Mouse (Mus musculus) skeletal muscle tissue, adult 2 months (tissue): ENCODE results near the gene Hspbap1.
A peak's percentile ranks its signal among the peaks of the same experiment; 100 is the strongest.

Experiments
- DNase-seq: peaks from one replicate; pipeline ENCODE4 v3.0.0-alpha.2; 2012; ENCODE audit warnings: low read depth, low spot score

Hspbap1 gene

GRCm38 (mm10) chr16:35769878-35770657 lies at the start of gene Hspbap1:
Gene Hspbap1, plus strand, starts transcription at chr16:35770375.
- peak; percentile 89 for DNase-seq

DNA sequence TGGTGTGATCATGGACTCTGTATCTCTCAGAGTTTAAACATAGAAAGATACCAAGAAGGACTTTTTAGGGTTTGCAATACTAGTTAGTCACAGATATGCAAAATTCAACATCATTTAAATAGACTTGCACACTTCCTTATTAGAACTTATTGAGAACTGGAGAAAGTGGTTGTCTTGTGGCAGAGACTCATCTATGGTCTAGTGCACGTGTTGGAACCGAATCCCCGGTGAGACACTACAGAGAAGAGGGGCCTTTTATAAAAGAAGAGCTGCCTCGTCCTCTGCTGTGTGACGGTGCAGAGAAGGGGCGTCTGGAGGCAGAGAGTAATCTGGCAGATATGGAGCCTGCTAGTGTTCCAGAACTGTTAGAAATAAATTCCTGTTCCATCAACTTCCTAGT lies 45.6 kb upstream of the Hspbap1 start:
- no peak for DNase-seq

- no peak for DNase-seq
These were observed 43.6 kb upstream of the Hspbap1 start for GRCm38 (mm10) chr16:35726601-35727000.

DNA sequence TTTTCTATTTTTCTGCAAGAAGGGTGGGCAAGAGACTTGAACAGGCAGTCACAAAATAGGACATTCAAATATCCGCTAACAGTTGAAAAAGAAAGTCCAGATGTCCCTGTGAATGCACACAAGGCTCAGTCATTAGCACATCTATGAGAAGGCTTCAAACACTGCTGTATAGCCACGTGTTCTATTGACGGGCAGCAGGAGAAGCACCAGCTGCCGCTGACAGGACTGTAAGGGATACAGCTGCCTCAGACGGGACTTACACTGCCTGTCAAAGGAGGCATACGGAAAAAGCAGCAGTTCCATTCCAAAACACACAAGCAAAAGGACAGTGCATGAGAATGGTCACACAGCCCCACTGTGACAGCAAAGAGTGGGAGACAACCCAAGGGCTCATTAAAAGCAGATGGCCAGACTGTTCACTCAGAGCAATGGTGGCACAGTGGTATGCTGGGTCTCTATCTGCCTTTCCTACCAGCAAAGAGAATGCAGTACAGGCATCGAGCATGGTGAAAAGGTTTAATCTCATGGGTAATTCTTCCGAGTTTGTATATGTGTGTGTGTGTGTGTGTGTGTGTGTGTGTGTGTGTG lies 40.9 kb upstream of the Hspbap1 start:
- no peak for DNase-seq

GRCm38 (mm10) chr16:35732096-35732495 lies 38.1 kb upstream of the Hspbap1 start:
- no peak for DNase-seq

DNA sequence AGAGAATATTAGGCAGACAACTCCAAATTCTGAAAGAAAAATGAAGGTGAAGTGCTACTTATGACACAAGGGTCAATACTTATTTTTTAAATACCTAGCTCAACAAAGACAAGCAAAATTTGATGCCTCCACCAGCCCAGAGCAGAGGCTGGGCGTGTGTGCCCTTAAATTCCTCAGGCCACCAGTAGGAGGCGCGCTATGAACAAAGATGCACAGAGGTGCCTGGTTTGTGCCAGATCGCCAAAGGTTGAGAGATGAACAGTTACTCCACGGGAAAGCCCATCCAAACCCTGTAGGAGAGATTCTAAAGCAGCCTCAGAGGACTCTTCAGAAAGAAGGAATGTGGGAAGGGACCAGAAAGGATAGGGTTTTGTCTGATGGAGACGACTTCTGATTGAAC lies 36.1 kb upstream of the Hspbap1 start:
- DNase-seq, result peak; percentile 63

GRCm38 (mm10) chr16:35738096-35738767 lies 31.9 kb upstream of the Hspbap1 start:
- peak; percentile 20 for DNase-seq

DNA sequence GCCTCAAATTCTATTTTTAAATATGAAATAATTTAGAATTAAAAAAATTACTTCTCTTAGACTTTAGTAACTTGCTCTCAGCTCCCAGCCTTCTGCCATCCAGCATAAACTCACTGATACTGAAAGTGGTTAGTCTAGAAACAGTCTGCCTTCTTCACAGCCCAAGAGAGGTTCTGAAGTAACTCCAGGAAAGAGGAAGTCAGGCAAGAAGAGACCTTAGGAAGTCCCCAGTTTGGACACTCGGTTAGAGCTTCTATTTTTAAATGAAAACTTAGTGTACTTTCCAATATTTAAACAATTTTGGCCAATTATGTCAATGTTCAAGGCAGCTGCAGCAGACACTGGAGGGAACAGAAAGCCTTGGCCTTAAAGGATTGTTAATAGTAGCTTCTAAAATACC lies 30.6 kb upstream of the Hspbap1 start:
- DNase-seq, result no peak

GRCm38 (mm10) chr16:35740357-35740756 lies 29.8 kb upstream of the Hspbap1 start:
- no peak for DNase-seq

GRCm38 (mm10) chr16:35740943-35741342 lies 29.2 kb upstream of the Hspbap1 start:
- peak; percentile 61 for DNase-seq

- no peak for DNase-seq
These were observed 28.6 kb upstream of the Hspbap1 start for GRCm38 (mm10) chr16:35741621-35742020.

- DNase-seq, result no peak
These were observed 27.8 kb upstream of the Hspbap1 start for GRCm38 (mm10) chr16:35742251-35742937.

DNA sequence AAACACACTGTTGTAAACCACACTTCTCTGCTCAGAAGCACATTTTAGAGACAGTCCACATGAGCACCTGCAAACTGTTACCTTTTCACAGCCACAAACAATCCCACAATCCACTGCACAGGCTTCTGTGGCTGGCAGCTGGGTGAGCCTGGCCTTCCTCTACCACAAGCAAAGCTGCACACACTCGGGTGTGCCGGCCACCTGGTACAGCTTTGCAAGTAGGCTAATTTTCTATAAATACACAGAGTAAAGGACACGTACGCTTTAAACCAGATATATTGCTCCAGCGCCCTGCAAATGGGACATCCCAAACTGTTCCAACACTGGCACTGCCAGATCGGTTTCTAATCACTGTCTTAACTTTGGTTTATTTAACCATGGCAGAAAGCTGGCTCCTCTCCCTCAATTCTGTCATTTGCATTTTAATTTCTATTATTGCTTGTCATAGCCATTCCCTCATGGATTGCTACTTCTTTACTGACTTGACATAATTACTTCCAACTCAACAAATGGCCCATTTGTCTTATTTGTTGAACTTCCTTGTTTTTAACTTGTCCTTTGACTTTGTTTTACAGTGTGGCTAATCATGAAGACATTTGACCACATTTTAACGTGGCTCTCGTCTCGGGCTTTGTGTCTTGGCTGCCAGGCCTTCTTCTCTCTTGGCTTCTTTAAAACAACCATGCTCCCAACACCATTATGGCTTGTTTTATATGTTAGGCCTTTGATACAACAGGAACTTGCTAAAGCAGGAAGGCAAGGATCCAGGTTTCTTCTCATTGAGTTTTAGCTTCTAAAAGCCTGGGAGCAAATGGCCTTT lies 22.5 kb upstream of the Hspbap1 start:
- DNase-seq, result peak; percentile 83

GRCm38 (mm10) chr16:35748237-35748603 lies 22.0 kb upstream of the Hspbap1 start:
- DNase-seq, result no peak

GRCm38 (mm10) chr16:35749385-35749784 lies 20.8 kb upstream of the Hspbap1 start:
- DNase-seq, result no peak

DNA sequence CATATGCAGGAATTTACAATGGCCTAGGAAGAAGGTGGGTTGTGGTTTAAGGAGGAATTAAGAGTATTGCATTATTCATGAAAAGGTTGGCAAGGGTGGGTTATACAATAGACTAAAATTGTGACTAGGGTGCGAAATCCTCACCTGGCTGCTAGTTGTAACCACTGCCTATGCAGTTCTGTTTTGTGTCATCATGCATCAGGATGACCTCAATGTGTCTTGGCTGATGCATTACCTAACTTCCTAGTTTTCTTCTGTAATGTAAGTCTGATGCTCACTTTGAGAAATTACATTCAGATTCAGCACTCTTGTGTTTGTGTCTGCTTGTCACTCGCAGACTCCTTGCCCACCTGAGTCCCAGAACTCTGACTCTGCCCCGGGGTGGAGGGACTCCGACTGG lies 18.3 kb upstream of the Hspbap1 start:
- DNase-seq, result no peak

DNA sequence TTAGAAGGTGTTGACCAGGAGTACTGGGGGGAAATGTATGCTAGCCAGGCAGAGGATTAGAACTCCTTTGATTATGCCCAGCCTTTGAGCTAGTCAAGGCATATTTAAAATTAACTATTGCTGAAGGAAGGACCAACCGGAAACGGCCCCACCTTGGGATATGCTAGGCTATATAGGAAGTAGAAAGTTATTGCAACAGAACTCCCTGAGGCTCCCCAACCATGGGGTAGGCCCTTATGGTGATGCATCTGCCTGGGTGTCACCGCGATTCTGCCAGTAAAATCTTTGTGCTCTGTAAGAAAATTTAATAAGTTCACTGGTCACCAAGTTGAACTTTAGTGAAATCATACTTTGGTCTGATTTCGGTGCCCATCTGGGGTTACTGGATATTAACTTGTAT lies 16.2 kb upstream of the Hspbap1 start:
- no peak for DNase-seq

DNA sequence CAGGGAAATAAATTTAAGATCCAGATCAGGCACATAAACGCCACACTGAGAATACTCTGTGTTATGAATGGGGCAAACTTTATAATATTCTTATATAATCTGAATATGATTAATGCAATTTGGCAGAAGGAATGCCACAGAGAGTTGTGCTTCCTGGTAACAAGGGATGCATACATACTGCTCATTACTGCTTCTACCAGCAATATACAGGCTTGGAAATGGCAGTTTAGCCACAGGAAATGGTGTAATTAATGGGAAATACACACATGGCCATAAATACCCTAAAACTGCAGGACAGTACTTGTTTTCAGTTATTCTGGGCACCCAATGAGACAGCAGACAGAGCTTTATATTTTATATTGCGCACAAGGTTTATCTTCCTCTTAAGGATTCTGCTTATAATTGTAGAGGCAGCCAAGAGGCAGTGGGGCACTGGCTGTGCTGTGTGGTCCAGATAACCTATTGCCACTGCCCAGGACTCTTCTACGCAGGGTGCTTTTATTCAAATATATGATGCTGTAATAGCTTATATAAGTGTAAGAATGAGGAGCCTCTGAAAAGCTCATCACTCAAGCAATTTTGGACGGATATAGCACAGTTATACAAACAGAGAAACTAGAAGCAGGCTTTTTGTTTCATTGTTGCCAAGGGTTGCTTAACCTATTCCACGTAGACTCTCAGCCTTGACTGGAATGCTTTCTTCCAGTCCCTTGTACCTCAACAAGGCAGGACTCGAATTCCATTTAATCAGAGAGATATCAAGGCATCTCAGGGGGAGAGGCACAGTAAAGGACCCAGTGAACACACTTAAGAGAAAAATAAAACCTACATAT lies 14.5 kb upstream of the Hspbap1 start:
- no peak for DNase-seq

- no peak for DNase-seq
These were observed 13.5 kb upstream of the Hspbap1 start for GRCm38 (mm10) chr16:35756697-35757096.

DNA sequence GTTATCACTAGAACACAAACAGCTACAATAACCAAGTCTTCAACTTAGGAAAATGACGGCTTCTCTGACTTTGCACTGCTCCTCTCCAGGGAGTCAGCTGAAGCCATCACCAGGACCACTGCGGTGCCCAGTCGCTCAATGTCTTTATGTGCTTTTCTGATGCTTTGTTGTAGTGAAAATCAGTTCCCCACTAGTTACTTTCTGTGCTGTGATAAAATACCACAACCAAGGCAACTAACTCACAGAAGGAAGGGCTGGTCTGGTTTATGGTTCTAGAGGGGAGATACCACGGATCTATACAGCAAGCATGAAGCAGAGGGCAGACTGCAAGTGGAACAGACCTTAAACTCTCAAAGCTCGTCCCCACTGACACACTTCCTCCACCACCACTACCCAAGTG lies 10.8 kb upstream of the Hspbap1 start:
- DNase-seq, result no peak
